ENCODE assay signal across 7 mouse cellular contexts in genomic region chr13:21158785-21159474, GRCm38 (mm10). TPM values are rescaled to one million over a fixed set of nuclear protein-coding genes. Genes with fewer than 3 reads are reported as not detected.
A peak's percentile ranks its signal among the peaks of the same experiment; 100 is the strongest.
DNase-seq lines count a peak whose midpoint lies in the region; TF ChIP-seq lines count a peak whose summit lies in the region.

No protein-coding gene starts in this region.

- peak overlapping the region; percentile 56 for H3K27ac ChIP-seq in gastrocnemius, adult 2 months
- no peak overlapping the region for H3K27ac ChIP-seq in midbrain, embryonic 10.5 days (replicated peaks)

- TF ChIP-seq CTCF in gastrocnemius, adult 2 months (IDR thresholded peaks at IDR 0.05) = peak; percentile 87

- peak; percentile 73 for DNase-seq in adipocyte (ENCODE audit: low spot score)
- DNase-seq in cerebellum, postnatal 36 days = peak; percentile 90
- peak; percentile 88 for DNase-seq in gastrocnemius, adult 2 months
- peak; percentile 89 for DNase-seq in induced T-regulatory cell, adult 2 months (ENCODE audit: low read depth)
- peak; percentile 91 for DNase-seq in left cerebral cortex, postnatal 4 days
- DNase-seq in midbrain, embryonic 10.5 days (ENCODE audit: low spot score) = peak; percentile 89
- DNase-seq in skeletal muscle tissue, adult 2 months (ENCODE audit: low read depth, low spot score) = peak; percentile 60

- H3K9me3 ChIP-seq in midbrain, embryonic 10.5 days (replicated peaks) = no peaks in the 10 kb centered on the region

- peaks cover 11% of the 10 kb centered on the region for H3K4me1 ChIP-seq in midbrain, embryonic 10.5 days

- under 1% methylated on average over 19 of the region's 19 CpGs for WGBS in midbrain, embryonic 10.5 days

- H3K4me3 ChIP-seq in gastrocnemius, adult 2 months = peak overlapping the region; percentile 78
- peak overlapping the region; percentile 67 for H3K4me3 ChIP-seq in midbrain, embryonic 10.5 days

- no peaks in the 10 kb centered on the region for H3K36me3 ChIP-seq in midbrain, embryonic 10.5 days

- peaks cover 3% of the 10 kb centered on the region; the same call in 1 of the 2 replicates for H3K27me3 ChIP-seq in midbrain, embryonic 10.5 days (ENCODE audit: low read depth, poor library complexity, severe bottlenecking)

- intact Hi-C loops in gastrocnemius, adult 2 months (cut with DNase I) = loop anchor here (2.0 to 5.0 kb wide), 2 partner anchors 116 to 847 kb away; no protein-coding TSS in a partner anchor
- intact Hi-C loops in left cerebral cortex, postnatal 4 days (cut with DNase I) = loop anchor here (5.0 kb wide), 1 partner anchor 847 kb away; no protein-coding TSS in a partner anchor

RNA-seq across cellular contexts. Expression of gene Olfr1368, which starts 13.3 kb away (rescaled TPM):
- total RNA-seq in gastrocnemius, adult 2 months (2021) = not detected
- total RNA-seq in left cerebral cortex, postnatal 4 days (2021) = not detected
- polyA plus RNA-seq in midbrain, embryonic 10.5 days (2016; fragmentation: Nextera tagmentation; extraction: Ambion mirVana) = not detected in 2 replicates

RNA-seq across cellular contexts. Expression of gene Trim27, which starts 20.3 kb away (rescaled TPM):
- total RNA-seq in gastrocnemius, adult 2 months (2021) = 10 to 100 TPM; 23.8 to 26.4 TPM
- 10 to 100 TPM; 57.6 to 65.0 TPM for total RNA-seq in left cerebral cortex, postnatal 4 days (2021)
- 146 and 162 TPM in 2 replicates for polyA plus RNA-seq in midbrain, embryonic 10.5 days (2016; fragmentation: Nextera tagmentation; extraction: Ambion mirVana)

RNA-seq across cellular contexts. Expression of gene Olfr263, which starts 29.5 kb away (rescaled TPM):
- total RNA-seq in gastrocnemius, adult 2 months (2021) = not detected
- not detected for total RNA-seq in left cerebral cortex, postnatal 4 days (2021)
- polyA plus RNA-seq in midbrain, embryonic 10.5 days (2016; fragmentation: Nextera tagmentation; extraction: Ambion mirVana) = not detected in 2 replicates

RNA-seq across cellular contexts. Expression of gene Olfr1369-ps1, which starts 47.6 kb away (rescaled TPM):
- total RNA-seq in gastrocnemius, adult 2 months (2021) = not detected
- not detected for total RNA-seq in left cerebral cortex, postnatal 4 days (2021)
- polyA plus RNA-seq in midbrain, embryonic 10.5 days (2016; fragmentation: Nextera tagmentation; extraction: Ambion mirVana) = 0.06 and 0.07 TPM in 2 replicates
